Mouse (Mus musculus): Measurements from ENCODE around the gene Zbtb16. TPM values are rescaled to one million over a fixed set of nuclear protein-coding genes. Genes with fewer than 3 reads are reported as not detected.

Zbtb16 gene
- total and polyA plus RNA-seq, 3 experiments = 0.34 to 3.0 (median 0.90) TPM

DNA sequence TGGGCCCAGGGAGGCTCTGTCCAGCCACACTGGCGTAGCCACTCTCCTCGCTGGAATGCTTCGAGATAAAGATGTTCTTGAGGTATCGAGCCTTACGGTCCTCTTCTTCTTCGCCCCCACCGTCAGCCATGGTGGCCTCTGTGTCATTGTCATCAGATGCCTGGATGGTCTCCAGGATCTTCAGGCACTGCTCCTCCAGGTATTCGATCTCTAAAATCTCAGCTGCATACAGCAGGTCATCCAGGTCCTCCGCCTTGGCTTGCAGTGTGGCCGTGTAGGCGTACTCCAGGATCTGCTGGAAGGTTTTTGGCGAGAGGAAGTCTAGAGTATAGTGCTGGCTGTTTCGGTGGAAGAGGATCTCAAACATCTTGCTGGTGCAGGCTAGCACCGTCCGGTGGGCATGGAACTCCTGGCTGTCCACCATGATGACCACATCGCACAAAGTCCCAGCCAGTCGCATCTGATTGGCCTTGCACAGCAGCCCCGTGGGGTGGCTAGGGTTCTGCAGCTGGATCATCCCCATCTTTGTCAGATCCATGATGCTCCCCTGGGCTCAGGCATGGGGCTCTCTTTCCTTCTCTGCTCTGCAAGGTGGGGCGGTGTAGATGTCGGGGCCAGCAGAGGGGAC lies 3.4 kb downstream of the Zbtb16 start:
- Histone ChIP-seq H3K9ac (ENCODE audit: insufficient read depth, low read depth) (no peak overlapping the region), H3K27me3 (replicated peaks) (no peaks in the 10 kb centered on the region), H3K79me2 (replicated peaks; ENCODE audit: control insufficient read depth, extremely low read depth, insufficient read depth, poor library complexity, severe bottlenecking) (no peaks in the 10 kb centered on the region), H3K4me1 (ENCODE audit: control insufficient read depth in 1 of 2, insufficient read depth in 2 of 2) (peaks cover 0 to 4% of the 10 kb centered on the region in 2 experiments; a peak in 2 of 4 replicates), H3K4me2 (ENCODE audit: insufficient read depth, low read depth, poor library complexity, severe bottlenecking) (no peak overlapping the region), H3K4me3 (replicated peaks in 1 of 3; ENCODE audit: low read depth in 2 of 3, low read length in 2 of 3, poor library complexity in 1 of 3) (no peak overlapping the region), H3K9me3 (replicated peaks; ENCODE audit: low read length) (peaks cover 20% of the 10 kb centered on the region), H3K27ac (ENCODE audit: insufficient read depth, low read depth) (no peak overlapping the region), H3K36me3 (replicated peaks in 1 of 2; ENCODE audit: control insufficient read depth in 1 of 2, insufficient read depth in 1 of 2, low read length in 1 of 2) (no peaks in the 10 kb centered on the region)
- no peak for DNase-seq (ENCODE audit: extremely low read depth)
- in situ Hi-C loops (cut with MboI; ENCODE audit: low pct_ligation_motif_present, low pct_unique_long_range_greater_than_20kb, low sequenced_read_pairs) = no loop called here
- dilution Hi-C loops (cut with MboI; ENCODE audit: extremely low pct_ligation_motif_present, extremely low pct_unique_long_range_greater_than_20kb, low sequenced_read_pairs) = no loop called here
- no peak for TF ChIP-seq POLR2AphosphoS2 (IDR thresholded peaks at IDR 0.05; ENCODE audit: low read depth, low read length)
- no peak for TF ChIP-seq ETS1 (conservative IDR thresholded peaks at IDR 0.05; ENCODE audit: low read depth, low read length)
- no peak for TF ChIP-seq KAT2A (IDR thresholded peaks at IDR 0.05; ENCODE audit: insufficient replicate concordance, low read length)
- no peak for TF ChIP-seq BHLHE40 (IDR thresholded peaks at IDR 0.05; ENCODE audit: low read depth, low read length)
- no peak for TF ChIP-seq RCOR1 (conservative IDR thresholded peaks at IDR 0.05; ENCODE audit: low read depth, low read length)
- TF ChIP-seq ELF1 (IDR thresholded peaks at IDR 0.05; ENCODE audit: low read depth, low read length) = no peak
- TF ChIP-seq NELFE (IDR thresholded peaks at IDR 0.05; ENCODE audit: low read depth, low read length) = no peak
- no peak for TF ChIP-seq E2F4 (IDR thresholded peaks at IDR 0.05; ENCODE audit: insufficient replicate concordance, low read depth, low read length)
- no peak for TF ChIP-seq PAX5 (IDR thresholded peaks at IDR 0.05; ENCODE audit: low read length)
- TF ChIP-seq CHD1 (IDR thresholded peaks at IDR 0.05; ENCODE audit: low read depth, low read length) = no peak
- no peak for TF ChIP-seq MAFK (IDR thresholded peaks at IDR 0.05; ENCODE audit: insufficient replicate concordance, low read length)
- no peak for TF ChIP-seq CHD2 (IDR thresholded peaks at IDR 0.05; ENCODE audit: low read length)
- TF ChIP-seq IRF4 (IDR thresholded peaks at IDR 0.05; ENCODE audit: low read depth, low read length) = no peak
- no peak for TF ChIP-seq SIN3A (IDR thresholded peaks at IDR 0.05; ENCODE audit: low read length)
- no peak for TF ChIP-seq USF1 (IDR thresholded peaks at IDR 0.05; ENCODE audit: low read depth, low read length)
- TF ChIP-seq NRF1 (IDR thresholded peaks at IDR 0.05; ENCODE audit: low read depth, low read length) = no peak
- no peak for TF ChIP-seq MYC (IDR thresholded peaks at IDR 0.05; ENCODE audit: low read depth, low read length)
- TF ChIP-seq TCF12 (IDR thresholded peaks at IDR 0.05; ENCODE audit: low read depth, low read length) = no peak
- TF ChIP-seq ZKSCAN1 (IDR thresholded peaks at IDR 0.05; ENCODE audit: borderline replicate concordance, low read depth, low read length) = no peak
- no peak for TF ChIP-seq GABPA (IDR thresholded peaks at IDR 0.05; ENCODE audit: insufficient replicate concordance, low read depth, low read length)
